Comparison of ENCODE assay signal across 22 mouse cellular contexts in the genomic region with DNA sequence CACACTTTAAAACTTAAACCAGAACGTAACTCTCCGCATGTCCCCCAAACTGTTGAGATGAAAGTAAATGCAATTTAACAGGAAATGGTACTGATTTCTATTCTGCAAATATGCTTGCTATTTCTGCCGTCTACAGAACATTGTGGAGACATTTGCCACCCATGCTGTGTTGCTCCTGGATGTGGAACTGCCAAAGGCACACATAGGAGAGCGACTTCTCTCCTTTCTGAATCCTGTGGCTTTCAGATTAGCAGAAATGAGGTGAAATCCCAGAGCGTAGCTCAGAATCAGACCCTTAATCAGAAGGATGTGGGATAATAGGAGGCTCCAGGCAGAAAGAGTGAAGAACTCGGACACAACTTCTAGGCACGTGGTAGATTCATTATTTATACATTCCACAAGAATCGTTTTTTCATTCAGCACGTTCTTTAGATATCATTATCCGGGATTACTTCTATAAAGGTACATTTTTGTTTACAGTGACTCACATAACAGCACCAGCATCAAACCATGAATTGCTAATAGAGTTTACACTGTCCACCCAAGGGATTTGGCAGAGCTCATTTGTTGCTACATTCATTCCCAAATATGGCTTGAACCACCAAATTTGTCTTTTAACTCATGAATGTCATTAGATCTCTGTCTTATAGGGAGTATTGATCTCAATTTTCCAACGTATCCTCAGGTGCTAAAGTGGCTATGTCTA.
A peak's percentile ranks its signal among the peaks of the same experiment; 100 is the strongest.
DNase-seq lines count a peak whose midpoint lies in the region; ATAC-seq and TF ChIP-seq lines count a peak whose summit lies in the region.
"Had no signal": no experiment of that assay in that cellular context is flagged by ENCODE, and none has a peak within 500 bp of the region (broad histone marks: within the 10 kb centered on the region; RNA-seq: fewer than 3 reads in every experiment).

No protein-coding gene starts in this region.

- no peaks in the 10 kb centered on the region for H3K27me3 ChIP-seq in lung, postnatal 0 days (replicated peaks; ENCODE audit: insufficient read depth, low read length)
- H3K27me3 ChIP-seq in midbrain, embryonic 13.5 days: no peaks in the 10 kb centered on the region
- H3K27me3 ChIP-seq: heart, embryonic 15.5 days; limb, embryonic 15.5 days; lung, embryonic 15.5 days; megakaryocyte, embryonic 14.5 days; neural tube, embryonic 12.5 days had no signal

- H3K27ac ChIP-seq in lung, postnatal 0 days (ENCODE audit: low read length): no peak overlapping the region
- H3K27ac ChIP-seq in midbrain, embryonic 13.5 days: peak overlapping the region; percentile 40
- H3K27ac ChIP-seq: gastrocnemius, adult 2 months; heart, embryonic 15.5 days; limb, embryonic 15.5 days; liver, embryonic 14.5 days; lung, embryonic 15.5 days; neural tube, embryonic 12.5 days had no signal

- no peak overlapping the region for H3K9ac ChIP-seq in lung, postnatal 0 days (replicated peaks; ENCODE audit: low read depth)
- no peak overlapping the region for H3K9ac ChIP-seq in midbrain, embryonic 13.5 days (replicated peaks)
- H3K9ac ChIP-seq: heart, embryonic 15.5 days; limb, embryonic 15.5 days; liver, embryonic 14.5 days; lung, embryonic 15.5 days; neural tube, embryonic 12.5 days had no signal

- no peak overlapping the region for H3K4me3 ChIP-seq in lung, postnatal 0 days (ENCODE audit: low read depth, low read length)
- no peak overlapping the region for H3K4me3 ChIP-seq in midbrain, embryonic 13.5 days (replicated peaks)
- H3K4me3 ChIP-seq: gastrocnemius, adult 2 months; heart, embryonic 15.5 days; limb, embryonic 15.5 days; lung, embryonic 15.5 days; megakaryocyte, embryonic 14.5 days; neural tube, embryonic 12.5 days had no signal

- TF ChIP-seq EP300 in lung, postnatal 0 days (IDR thresholded peaks at IDR 0.05): no peak

- no peak for TF ChIP-seq CTCF in lung, postnatal 0 days (IDR thresholded peaks at IDR 0.05)

- no peak for DNase-seq in frontal cortex, postnatal 14 days (ENCODE audit: low spot score in 2 of 2)
- DNase-seq in lung, postnatal 0 days (ENCODE audit: low spot score): peak; percentile 28
- DNase-seq in lung, postnatal 10 days: no peak
- DNase-seq in left cerebral cortex, postnatal 36 days (ENCODE audit: low spot score in 2 of 2): no peak
- DNase-seq in gastrocnemius, adult 8-10 months (ENCODE audit: low spot score in 2 of 2): no peak
- DNase-seq: adrenal gland, adult 2 months; B cell, adult 2 months; cerebellum, adult 18-20 months; gastrocnemius, adult 2 months; heart, postnatal 4 days; kidney, adult 18-20 months; kidney, postnatal 4 days; thymus, postnatal 14 days had no signal

- H3K4me1 ChIP-seq in lung, postnatal 0 days (ENCODE audit: insufficient read depth, low read depth, low read length): no peaks in the 10 kb centered on the region
- peaks cover 19% of the 10 kb centered on the region for H3K4me1 ChIP-seq in midbrain, embryonic 13.5 days (replicated peaks)
- H3K4me1 ChIP-seq: heart, embryonic 15.5 days; limb, embryonic 15.5 days; lung, embryonic 15.5 days; megakaryocyte, embryonic 14.5 days; neural tube, embryonic 12.5 days had no signal

- H3K4me2 ChIP-seq in lung, postnatal 0 days (replicated peaks; ENCODE audit: low read depth, low read length): no peak overlapping the region
- no peak overlapping the region for H3K4me2 ChIP-seq in midbrain, embryonic 13.5 days (replicated peaks)
- H3K4me2 ChIP-seq: heart, embryonic 15.5 days; limb, embryonic 15.5 days; lung, embryonic 15.5 days; neural tube, embryonic 12.5 days had no signal

- intact Hi-C loops in left cerebral cortex, postnatal 36 days (cut with DNase I): no loop called here

- WGBS in lung, postnatal 0 days: 63% methylated on average over 11 of the region's 11 CpGs
- WGBS in midbrain, embryonic 13.5 days: 57% methylated on average over 11 of the region's 11 CpGs

- ATAC-seq in frontal cortex, adult (ENCODE audit: low TSS enrichment): peak; percentile 73
- no peak for ATAC-seq in lung, postnatal 0 days
- peak; percentile 62 for ATAC-seq in midbrain, embryonic 13.5 days
- ATAC-seq: inflammation-experienced regulatory T-cells, adult 6 months had no signal

- H3K36me3 ChIP-seq in lung, postnatal 0 days (ENCODE audit: insufficient read depth, low read length): no peaks in the 10 kb centered on the region
- no peaks in the 10 kb centered on the region for H3K36me3 ChIP-seq in midbrain, embryonic 13.5 days
- H3K36me3 ChIP-seq: heart, embryonic 15.5 days; limb, embryonic 15.5 days; lung, embryonic 15.5 days; neural tube, embryonic 12.5 days had no signal

- no peaks in the 10 kb centered on the region for H3K9me3 ChIP-seq in lung, postnatal 0 days (ENCODE audit: low read length)
- H3K9me3 ChIP-seq in midbrain, embryonic 13.5 days: no peaks in the 10 kb centered on the region
- H3K9me3 ChIP-seq: heart, embryonic 15.5 days; limb, embryonic 15.5 days; lung, embryonic 15.5 days; megakaryocyte, embryonic 14.5 days; neural tube, embryonic 12.5 days had no signal
